Mouse (Mus musculus): ENCODE data around the gene Gm9844.
"Not testable (repeated sequence)": the region's sequence is repeated elsewhere in the genome, so short reads cannot be mapped to it uniquely, and the experiment has no call there.

DNA sequence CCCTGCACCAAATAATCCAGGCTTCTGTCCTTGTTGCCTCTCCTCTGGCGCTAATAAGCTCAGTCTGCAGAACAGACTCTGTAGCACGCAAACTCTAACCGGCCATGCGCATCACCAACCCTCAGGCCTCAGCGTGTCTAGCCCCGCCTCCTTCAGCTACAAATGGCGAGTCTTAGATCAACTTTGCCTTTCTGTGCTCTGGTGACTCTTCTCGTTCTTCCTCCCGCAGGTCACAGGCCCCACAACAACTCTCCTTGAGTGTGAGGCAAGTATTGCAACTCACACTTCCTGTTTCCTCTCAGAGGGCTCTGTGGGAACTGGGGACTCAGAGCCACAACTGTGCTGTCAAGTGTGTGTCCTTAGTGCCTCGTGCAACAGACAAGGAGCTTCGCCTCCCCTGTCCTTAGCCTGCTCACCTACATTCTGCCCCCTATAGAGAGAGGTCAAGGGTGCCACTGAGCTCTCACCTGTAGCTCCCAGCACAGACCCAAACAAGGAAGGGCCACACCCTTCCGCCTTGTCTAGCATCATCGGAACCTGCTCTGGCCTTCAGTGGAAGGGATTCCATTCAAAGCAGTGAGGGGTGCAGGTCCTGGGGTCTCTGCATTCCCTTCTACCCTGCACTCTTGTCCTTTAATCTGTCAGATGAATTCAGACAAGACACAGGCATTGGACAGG lies 23.1 kb upstream of the Gm9844 start:
- not testable (repeated sequence) for TF ChIP-seq CTCF (IDR thresholded peaks at IDR 0.05; ENCODE audit: control insufficient read depth, insufficient read depth, low read length); POLR2A (IDR thresholded peaks at IDR 0.05; ENCODE audit: borderline replicate concordance, control insufficient read depth, low read depth, low read length)

Data from bone marrow, adult 2 months (tissue).